Mouse (Mus musculus): ENCODE measurements around the gene Paqr5. TPM values are rescaled to one million over a fixed set of nuclear protein-coding genes. Genes with fewer than 3 reads are reported as not detected.

The Paqr5 gene
- polyA plus RNA-seq, 1 experiment from 2014 or later = 42.2 TPM

DNA sequence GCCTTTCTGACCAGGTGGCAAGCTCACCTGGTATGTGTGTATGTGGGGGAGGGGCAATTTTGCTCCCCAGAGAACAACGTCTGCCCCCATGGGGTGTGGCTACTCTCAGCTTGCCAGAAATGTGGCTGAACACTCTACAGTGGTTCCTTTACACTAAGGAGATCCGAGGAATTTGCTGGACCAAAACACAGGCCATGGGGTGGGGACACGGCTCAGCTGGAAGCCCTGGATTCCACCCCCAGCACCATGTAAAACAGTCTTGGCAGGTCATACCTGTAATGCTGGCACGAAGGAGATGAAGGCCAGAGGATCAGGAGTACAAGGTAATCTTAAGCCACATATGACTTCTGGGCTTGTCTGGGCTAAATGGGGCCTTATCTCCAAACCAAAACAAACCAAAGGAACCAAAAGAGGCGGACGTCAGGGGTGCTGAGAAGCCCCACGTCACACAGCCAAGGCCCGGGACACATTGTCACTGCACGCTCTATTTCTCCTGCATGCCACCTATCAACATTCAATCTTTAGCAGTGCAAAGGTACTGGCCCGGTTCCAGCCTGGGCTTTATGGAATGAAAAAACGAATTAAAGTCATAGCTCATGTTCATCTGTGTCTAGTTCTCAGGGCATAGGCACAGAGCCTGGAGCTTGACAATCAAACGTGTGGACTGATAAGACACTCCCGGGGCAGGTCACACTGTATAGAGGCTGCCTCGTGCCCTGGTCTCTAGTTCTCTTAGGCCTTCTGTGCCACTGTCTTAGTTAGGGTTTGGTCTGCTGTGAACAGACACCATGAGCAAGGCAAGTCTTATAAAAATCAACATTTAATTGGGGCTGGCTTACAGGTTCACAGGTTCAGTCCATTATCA lies 8.2 kb downstream of the Paqr5 start:
- Histone ChIP-seq H3K36me3 (ENCODE audit: control insufficient read depth, insufficient read depth, low read length) (no peaks in the 10 kb centered on the region), H3K27ac (ENCODE audit: low read length) (peak overlapping the region; percentile 80), H3K4me3 (replicated peaks; ENCODE audit: low read length) (no peak overlapping the region), H3K9me3 (replicated peaks; ENCODE audit: control insufficient read depth, low read length) (no peaks in the 10 kb centered on the region), H3K9ac (ENCODE audit: low read length) (no peak overlapping the region), H3K4me2 (ENCODE audit: low read depth, low read length) (peak overlapping the region; percentile 8; the same call in 1 of the 2 replicates), H3K4me1 (ENCODE audit: control insufficient read depth, insufficient read depth, low read length) (peaks cover 16% of the 10 kb centered on the region; the same call in 1 of the 2 replicates), H3K27me3 (ENCODE audit: control insufficient read depth, insufficient read depth, low read length) (no peaks in the 10 kb centered on the region)
- ATAC-seq (ENCODE audit: insufficient read depth, low FRiP score) = peak; percentile 54
- WGBS = 40% methylated on average over 14 of the region's 14 CpGs

GRCm38 (mm10) chr9:62017329-62017728 lies 9.3 kb downstream of the Paqr5 start:
- H3K36me3 ChIP-seq (ENCODE audit: control insufficient read depth, insufficient read depth, low read length) = no peaks in the 10 kb centered on the region
- no peak overlapping the region for H3K4me3 ChIP-seq (replicated peaks; ENCODE audit: low read length)
- peaks cover 16% of the 10 kb centered on the region; the same call in 1 of the 2 replicates for H3K4me1 ChIP-seq (ENCODE audit: control insufficient read depth, insufficient read depth, low read length)
- H3K27ac ChIP-seq (ENCODE audit: low read length) = peak overlapping the region; percentile 91
- peak; percentile 87 for ATAC-seq (ENCODE audit: insufficient read depth, low FRiP score)
- no peaks in the 10 kb centered on the region for H3K27me3 ChIP-seq (ENCODE audit: control insufficient read depth, insufficient read depth, low read length)
- H3K4me2 ChIP-seq (ENCODE audit: low read depth, low read length) = no peak overlapping the region; the same call in 1 of the 2 replicates
- H3K9me3 ChIP-seq (replicated peaks; ENCODE audit: control insufficient read depth, low read length) = no peaks in the 10 kb centered on the region
- WGBS = 61% methylated on average over 6 of the region's 6 CpGs
- 0 out of 2 replicates have a peak overlapping the region, but pooled peaks have one; percentile 31 for H3K9ac ChIP-seq (ENCODE audit: low read length)

DNA sequence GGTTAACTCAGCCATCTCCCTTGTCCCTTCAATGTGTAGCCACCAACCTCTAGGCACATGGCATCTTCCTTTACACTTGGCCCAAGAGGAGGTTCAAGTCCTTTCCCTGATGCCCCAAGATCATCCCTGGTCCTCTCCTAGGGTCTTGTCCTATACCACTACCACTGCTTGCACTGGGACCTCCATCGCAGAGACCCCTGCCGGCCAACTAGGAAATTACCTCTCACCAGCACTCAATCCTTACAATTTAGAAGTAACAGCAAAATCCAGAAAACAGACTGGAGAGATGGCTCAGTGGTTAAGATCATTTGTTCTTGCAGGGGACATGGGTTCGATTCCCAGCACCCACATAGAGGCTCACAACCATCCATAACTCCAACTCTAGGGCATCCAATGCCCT lies 11.2 kb downstream of the Paqr5 start:
- no peaks in the 10 kb centered on the region for H3K9me3 ChIP-seq (replicated peaks; ENCODE audit: control insufficient read depth, low read length)
- no peak for ATAC-seq (ENCODE audit: insufficient read depth, low FRiP score)
- WGBS = 62% methylated on average over 3 of the region's 3 CpGs

DNA sequence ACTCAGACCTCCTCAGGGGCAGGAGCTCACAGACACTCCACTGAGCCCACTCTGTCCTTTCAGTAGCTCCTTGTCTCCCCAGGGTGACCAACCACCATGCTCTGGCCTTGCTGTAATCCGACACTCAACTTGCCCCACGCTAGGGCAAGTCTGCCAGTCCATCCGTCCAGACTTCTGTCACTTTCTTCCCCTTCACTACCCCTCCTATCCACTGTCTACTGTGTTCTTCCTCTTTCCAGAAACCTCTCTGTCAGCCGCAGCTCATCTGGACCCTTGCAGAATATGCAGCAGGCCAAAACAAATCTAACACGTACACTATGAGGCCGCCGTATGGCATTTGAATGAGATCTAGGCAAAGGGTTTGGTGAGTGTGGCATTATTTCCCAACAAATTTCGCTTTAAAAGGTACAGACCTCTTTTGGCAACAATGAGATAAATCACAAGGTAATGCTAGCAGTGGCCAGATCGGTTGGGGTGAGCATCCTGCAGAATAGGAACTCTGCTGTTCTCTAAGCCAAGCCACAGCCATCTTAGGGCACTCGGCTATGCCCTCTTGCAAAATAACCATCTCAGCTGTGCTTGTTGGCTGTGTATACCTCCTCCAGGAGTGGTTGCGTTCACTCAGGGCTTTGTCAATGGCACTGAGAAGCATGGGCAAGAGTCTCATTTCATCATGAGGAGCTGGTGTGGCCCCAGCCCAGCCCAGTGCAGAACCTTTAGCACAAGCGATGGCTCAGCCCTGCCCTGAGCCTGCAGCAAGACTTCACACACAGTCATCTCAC lies 13.1 kb downstream of the Paqr5 start:
- H3K4me2 ChIP-seq (ENCODE audit: low read depth, low read length) = no peak overlapping the region
- H3K9ac ChIP-seq (ENCODE audit: low read length) = no peak overlapping the region
- no peak overlapping the region for H3K4me3 ChIP-seq (replicated peaks; ENCODE audit: low read length)
- H3K9me3 ChIP-seq (replicated peaks; ENCODE audit: control insufficient read depth, low read length) = no peaks in the 10 kb centered on the region
- H3K4me1 ChIP-seq (ENCODE audit: control insufficient read depth, insufficient read depth, low read length) = peaks cover 21% of the 10 kb centered on the region; the same call in 1 of the 2 replicates
- ATAC-seq (ENCODE audit: insufficient read depth, low FRiP score) = no peak
- H3K36me3 ChIP-seq (ENCODE audit: control insufficient read depth, insufficient read depth, low read length) = no peaks in the 10 kb centered on the region
- 69% methylated on average over 12 of the region's 12 CpGs for WGBS
- no peaks in the 10 kb centered on the region for H3K27me3 ChIP-seq (ENCODE audit: control insufficient read depth, insufficient read depth, low read length)
- H3K27ac ChIP-seq (ENCODE audit: low read length) = no peak overlapping the region

More for the DNA sequence above, 11.2 kb downstream of the Paqr5 start:
- Histone ChIP-seq H3K36me3 (ENCODE audit: control insufficient read depth, insufficient read depth, low read length) (no peaks in the 10 kb centered on the region), H3K4me3 (replicated peaks; ENCODE audit: low read length) (no peak overlapping the region), H3K27ac (ENCODE audit: low read length) (no peak overlapping the region), H3K27me3 (ENCODE audit: control insufficient read depth, insufficient read depth, low read length) (no peaks in the 10 kb centered on the region), H3K4me1 (ENCODE audit: control insufficient read depth, insufficient read depth, low read length) (peaks cover 16% of the 10 kb centered on the region; the same call in 1 of the 2 replicates), H3K4me2 (ENCODE audit: low read depth, low read length) (no peak overlapping the region), H3K9ac (ENCODE audit: low read length) (no peak overlapping the region)

DNA sequence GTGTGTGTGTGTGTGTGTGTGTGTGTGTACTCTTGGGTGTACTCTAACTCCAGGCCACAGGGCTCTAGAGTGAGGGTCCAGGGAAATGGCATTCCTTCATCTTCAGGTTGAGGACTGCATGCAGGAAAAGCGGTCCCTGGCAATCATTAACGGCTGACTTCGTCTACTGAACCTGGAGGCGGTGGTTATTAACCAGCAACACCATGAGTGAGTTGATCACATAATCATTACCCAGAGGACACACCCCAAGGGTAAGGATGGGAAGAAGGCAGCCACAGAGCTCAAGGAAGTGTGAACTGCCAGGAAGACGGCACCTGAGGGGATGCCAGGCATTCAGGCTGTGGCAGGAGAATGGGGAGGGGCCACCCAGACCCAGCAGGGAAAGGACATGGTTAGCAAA lies 18.3 kb downstream of the Paqr5 start:
- Histone ChIP-seq H3K4me2 (ENCODE audit: low read depth, low read length) (no peak overlapping the region), H3K4me1 (ENCODE audit: control insufficient read depth, insufficient read depth, low read length) (peaks cover 7% of the 10 kb centered on the region; the same call in 1 of the 2 replicates), H3K4me3 (replicated peaks; ENCODE audit: low read length) (no peak overlapping the region), H3K9ac (ENCODE audit: low read length) (no peak overlapping the region), H3K27me3 (ENCODE audit: control insufficient read depth, insufficient read depth, low read length) (no peaks in the 10 kb centered on the region), H3K27ac (ENCODE audit: low read length) (peak overlapping the region; percentile 61; the same call in 1 of the 2 replicates), H3K9me3 (replicated peaks; ENCODE audit: control insufficient read depth, low read length) (no peaks in the 10 kb centered on the region), H3K36me3 (ENCODE audit: control insufficient read depth, insufficient read depth, low read length) (no peaks in the 10 kb centered on the region)
- ATAC-seq (ENCODE audit: insufficient read depth, low FRiP score) = peak; percentile 62
- WGBS = 60% methylated on average over 5 of the region's 5 CpGs

DNA sequence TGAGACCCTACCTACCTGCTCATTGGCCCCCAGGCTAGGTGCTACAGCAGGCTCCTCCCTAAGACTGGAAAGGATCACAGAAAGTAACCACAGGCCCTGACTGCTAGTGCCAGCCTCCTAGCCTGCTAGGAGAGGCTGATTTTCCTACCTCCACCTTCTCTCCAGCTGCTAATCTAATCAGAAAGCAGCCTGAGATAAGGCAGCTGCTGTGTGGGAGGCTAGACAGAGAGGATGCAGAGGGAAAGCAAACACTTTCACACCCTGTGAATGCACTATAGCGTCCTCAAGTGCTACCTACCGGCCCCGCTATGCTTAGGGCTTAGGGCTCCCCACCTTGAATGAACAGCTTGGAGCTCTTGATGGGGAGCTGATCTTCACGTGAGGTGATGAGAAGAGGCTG lies 19.6 kb downstream of the Paqr5 start:
- H3K9ac ChIP-seq (ENCODE audit: low read length) = 0 out of 2 replicates have a peak overlapping the region, but pooled peaks have one; percentile 16
- H3K36me3 ChIP-seq (ENCODE audit: control insufficient read depth, insufficient read depth, low read length) = no peaks in the 10 kb centered on the region
- H3K27ac ChIP-seq (ENCODE audit: low read length) = peak overlapping the region; percentile 79
- no peaks in the 10 kb centered on the region for H3K9me3 ChIP-seq (replicated peaks; ENCODE audit: control insufficient read depth, low read length)
- WGBS = 34% methylated on average over 4 of the region's 4 CpGs
- H3K27me3 ChIP-seq (ENCODE audit: control insufficient read depth, insufficient read depth, low read length) = no peaks in the 10 kb centered on the region
- ATAC-seq (ENCODE audit: insufficient read depth, low FRiP score) = peak; percentile 83
- peak overlapping the region; percentile 13; the same call in 1 of the 2 replicates for H3K4me2 ChIP-seq (ENCODE audit: low read depth, low read length)
- H3K4me1 ChIP-seq (ENCODE audit: control insufficient read depth, insufficient read depth, low read length) = peaks cover 7% of the 10 kb centered on the region; the same call in 1 of the 2 replicates
- no peak overlapping the region for H3K4me3 ChIP-seq (replicated peaks; ENCODE audit: low read length)

DNA sequence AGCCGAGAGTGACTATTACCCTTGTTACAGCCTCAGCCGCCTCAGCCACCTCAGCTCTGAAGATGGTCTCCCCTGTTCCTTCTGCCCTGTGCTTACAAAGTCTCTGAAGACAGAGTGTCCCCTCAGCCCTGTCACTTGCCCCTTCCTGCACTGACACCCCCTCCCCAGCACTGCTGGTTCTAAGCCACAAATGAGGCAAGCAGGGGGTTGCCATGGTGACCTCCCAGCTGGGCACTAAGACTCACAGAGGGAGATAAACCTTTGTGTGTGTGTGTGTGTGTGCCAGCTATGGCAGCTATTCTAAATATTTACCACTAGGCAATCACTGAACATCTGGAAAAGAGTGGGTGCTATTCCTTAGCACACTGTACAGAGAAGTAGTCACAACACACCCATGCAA lies 23.0 kb downstream of the Paqr5 start:
- 58% methylated on average over 2 of the region's 2 CpGs for WGBS
- Histone ChIP-seq H3K4me1 (ENCODE audit: control insufficient read depth, insufficient read depth, low read length) (peaks cover 12% of the 10 kb centered on the region), H3K27me3 (ENCODE audit: control insufficient read depth, insufficient read depth, low read length) (no peaks in the 10 kb centered on the region), H3K4me2 (ENCODE audit: low read depth, low read length) (no peak overlapping the region), H3K36me3 (ENCODE audit: control insufficient read depth, insufficient read depth, low read length) (no peaks in the 10 kb centered on the region), H3K4me3 (replicated peaks; ENCODE audit: low read length) (no peak overlapping the region), H3K9me3 (replicated peaks; ENCODE audit: control insufficient read depth, low read length) (no peaks in the 10 kb centered on the region), H3K27ac (ENCODE audit: low read length) (no peak overlapping the region), H3K9ac (ENCODE audit: low read length) (no peak overlapping the region)
- no peak for ATAC-seq (ENCODE audit: insufficient read depth, low FRiP score)

DNA sequence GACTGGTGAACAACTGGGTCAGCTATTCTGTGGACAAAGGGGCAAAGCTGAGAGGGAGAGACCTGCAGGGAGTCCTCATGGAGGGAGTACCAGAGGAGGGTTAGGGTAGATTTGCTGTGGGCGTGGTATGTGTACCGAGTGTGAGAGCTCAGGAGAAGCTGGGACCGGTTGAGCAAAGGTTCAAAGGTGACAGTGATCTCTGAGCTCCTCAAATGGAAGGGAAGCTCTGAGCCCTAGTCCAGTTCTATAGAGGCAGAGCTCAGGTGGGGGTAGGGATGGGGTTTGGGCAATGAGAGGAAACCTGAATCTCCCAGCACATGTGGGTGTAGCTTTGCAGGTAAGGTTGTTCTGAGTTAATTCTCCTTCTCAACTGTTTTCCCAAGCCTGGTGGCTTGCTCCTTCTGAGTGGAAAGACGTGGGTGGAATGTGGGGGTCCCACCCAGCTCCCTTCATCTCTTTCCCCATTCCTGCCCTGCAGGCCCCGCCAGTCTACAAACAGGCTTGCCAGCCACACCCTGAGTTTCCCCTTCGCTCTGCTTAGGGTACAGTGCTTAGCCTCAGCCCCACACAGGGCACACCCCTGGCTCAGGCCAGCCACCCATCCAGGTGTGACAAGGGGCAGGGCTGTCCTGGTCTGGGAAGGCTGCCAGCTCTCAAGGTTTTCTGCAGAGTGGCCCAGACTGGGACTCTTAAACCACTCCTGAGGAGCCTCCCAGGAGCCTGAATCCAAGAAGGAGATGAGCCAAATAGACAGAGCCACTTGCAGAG lies 26.8 kb downstream of the Paqr5 start:
- WGBS = 56% methylated on average over 6 of the region's 6 CpGs
- H3K4me2 ChIP-seq (ENCODE audit: low read depth, low read length) = peak overlapping the region; percentile 13
- H3K27me3 ChIP-seq (ENCODE audit: control insufficient read depth, insufficient read depth, low read length) = no peaks in the 10 kb centered on the region
- H3K4me3 ChIP-seq (replicated peaks; ENCODE audit: low read length) = no peak overlapping the region
- H3K9ac ChIP-seq (ENCODE audit: low read length) = no peak overlapping the region
- H3K36me3 ChIP-seq (ENCODE audit: control insufficient read depth, insufficient read depth, low read length) = no peaks in the 10 kb centered on the region
- peak overlapping the region; percentile 88 for H3K27ac ChIP-seq (ENCODE audit: low read length)
- H3K4me1 ChIP-seq (ENCODE audit: control insufficient read depth, insufficient read depth, low read length) = peaks cover 17% of the 10 kb centered on the region
- ATAC-seq (ENCODE audit: insufficient read depth, low FRiP score) = peak; percentile 94
- H3K9me3 ChIP-seq (replicated peaks; ENCODE audit: control insufficient read depth, low read length) = no peaks in the 10 kb centered on the region
